13 mouse cellular contexts compared by ENCODE assay signal in genomic region chr10:22728257-22728656, GRCm38 (mm10).
"Had no signal": no experiment of that assay in that cellular context is flagged by ENCODE, and none has a peak within 500 bp of the region (broad histone marks: within the 10 kb centered on the region; RNA-seq: fewer than 3 reads in every experiment).

No protein-coding gene starts in this region.

- H3K27me3 ChIP-seq: midbrain, embryonic 13.5 days; neural tube, embryonic 12.5 days; stomach, embryonic 15.5 days had no signal

- H3K4me2 ChIP-seq: lung, embryonic 14.5 days; stomach, embryonic 15.5 days had no signal

- H3K4me3 ChIP-seq: midbrain, embryonic 13.5 days; neural tube, embryonic 12.5 days; stomach, embryonic 15.5 days had no signal

- H3K9me3 ChIP-seq: midbrain, embryonic 10.5 days; midbrain, embryonic 13.5 days; neural tube, embryonic 12.5 days; stomach, embryonic 15.5 days had no signal

- H3K9ac ChIP-seq: lung, embryonic 14.5 days; midbrain, embryonic 13.5 days; neural tube, embryonic 12.5 days; stomach, embryonic 15.5 days had no signal

- DNase-seq: lung, adult 18-20 months; lung, embryonic 14.5 days; lung, postnatal 10 days; lung, postnatal 4 days; right cerebral cortex, postnatal 14 days; thymus, adult 2 months; thymus, postnatal 25 days; thymus, postnatal 4 days had no signal

- H3K27ac ChIP-seq: midbrain, embryonic 10.5 days; midbrain, embryonic 13.5 days; neural tube, embryonic 12.5 days; stomach, embryonic 15.5 days had no signal

- ATAC-seq: midbrain, embryonic 13.5 days; midbrain, embryonic 16.5 days had no signal

- H3K36me3 ChIP-seq: midbrain, embryonic 13.5 days; neural tube, embryonic 12.5 days had no signal
